Mouse (Mus musculus) lung, postnatal 0 days (tissue): Measurements from ENCODE around the gene Slc22a17. TPM values are rescaled to one million over a fixed set of nuclear protein-coding genes. Genes with fewer than 3 reads are reported as not detected.

Source experiments
- ATAC-seq: fragments of 200-750 bp; cut with Nextera tagmentation; 2 replicates; pipeline ENCODE4 v1.8.0; 2017; ENCODE audit warnings: moderate library complexity
- DNase-seq: peaks from one replicate; pipeline ENCODE4 v3.0.0-alpha.2; 2016; ENCODE audit warnings: low spot score
- H3K27ac ChIP-seq: fragments of 300-500 bp; sonication (generic); 2 replicates; pipeline ENCODE4 v1.5.1; 2014; ENCODE audit warnings: antibody characterized with exemption, mild to moderate bottlenecking, low read length, mixed read lengths
- H3K27me3 ChIP-seq: fragments of 300-500 bp; sonication (generic); replicated peaks from 2 replicates; pipeline ENCODE4 v1.6.1; 2014; ENCODE audit warnings: low read length, mixed read lengths; ENCODE audit not compliant: insufficient read depth
- H3K36me3 ChIP-seq: fragments of 300-500 bp; sonication (generic); 2 replicates; pipeline ENCODE4 v1.6.1; 2014; ENCODE audit warnings: low read length, mixed read lengths; ENCODE audit not compliant: insufficient read depth
- H3K4me1 ChIP-seq: fragments of 300-500 bp; sonication (generic); 2 replicates; pipeline ENCODE4 v1.6.1; 2014; ENCODE audit warnings: antibody characterized with exemption, low read depth, low read length, mixed read lengths; ENCODE audit not compliant: insufficient read depth
- H3K4me2 ChIP-seq: fragments of 300-500 bp; sonication (generic); replicated peaks from 2 replicates; pipeline ENCODE4 v1.6.1; 2014; ENCODE audit warnings: low read depth, mild to moderate bottlenecking, low read length, moderate library complexity, mixed read lengths
- H3K4me3 ChIP-seq: fragments of 300-500 bp; sonication (generic); 2 replicates; pipeline ENCODE4 v1.5.1; 2014; ENCODE audit warnings: low read depth, low read length
- H3K9ac ChIP-seq: fragments of 300-500 bp; sonication (generic); replicated peaks from 2 replicates; pipeline ENCODE4 v1.6.1; 2014; ENCODE audit warnings: low read depth, mild to moderate bottlenecking
- H3K9me3 ChIP-seq: fragments of 300-500 bp; sonication (generic); 2 replicates; pipeline ENCODE4 v1.6.1; 2016; ENCODE audit warnings: low read length, mixed read lengths
- CTCF ChIP-seq: IDR thresholded peaks from 2 replicates; pipeline ENCODE4 v1.5.1; 2016; ENCODE audit warnings: antibody characterized with exemption, mild to moderate bottlenecking
- EP300 ChIP-seq: IDR thresholded peaks from 2 replicates; pipeline ENCODE4 v1.6.1; 2016; ENCODE audit warnings: antibody characterized with exemption, mild to moderate bottlenecking, control low read depth
- WGBS: fragments of 180-500 bp; shearing (Covaris S2); extraction: QIAGEN DNeasy Blood & Tissue Kit; methylation state at CpG from one replicate; pipeline ENCODE4 v1.1.7; 2014; 5-methylcytosine and 5-hydroxymethylcytosine counted together
- polyA plus RNA-seq: library from polyadenylated mRNA; unstranded; fragments of >200 nt; fragmentation: Nextera tagmentation; extraction: Ambion mirVana; gene quantifications from 2 replicates; pipeline ENCODE4 v1.2.1, GENCODE M21; 2015

The Slc22a17 gene
- polyA plus RNA-seq, 1 experiment from 2014 or later, result 13.6 TPM

GRCm38 (mm10) chr14:54866936-54867335 is 46.0 kb downstream of the Slc22a17 start:
- peaks cover 3% of the 10 kb centered on the region; the same call in 1 of the 2 replicates for H3K4me1 ChIP-seq
- no peak overlapping the region for H3K4me3 ChIP-seq
- no peak overlapping the region for H3K27ac ChIP-seq
- no peak for TF ChIP-seq EP300
- TF ChIP-seq CTCF, result peak; percentile 57
- H3K9ac ChIP-seq, result no peak overlapping the region
- no peaks in the 10 kb centered on the region for H3K9me3 ChIP-seq
- no peak for ATAC-seq
- no peaks in the 10 kb centered on the region for H3K27me3 ChIP-seq
- no peaks in the 10 kb centered on the region for H3K36me3 ChIP-seq
- WGBS, result 56% methylated on average over 5 of the region's 5 CpGs
- no peak overlapping the region for H3K4me2 ChIP-seq
- DNase-seq, result no peak

GRCm38 (mm10) chr14:54866268-54866667 is 46.7 kb downstream of the Slc22a17 start:
- H3K4me3 ChIP-seq, result no peak overlapping the region
- no peak for TF ChIP-seq CTCF
- TF ChIP-seq EP300, result no peak
- no peaks in the 10 kb centered on the region for H3K27me3 ChIP-seq
- H3K4me2 ChIP-seq, result no peak overlapping the region
- ATAC-seq, result no peak
- no peak overlapping the region for H3K27ac ChIP-seq
- peaks cover 3% of the 10 kb centered on the region; the same call in 1 of the 2 replicates for H3K4me1 ChIP-seq
- no peaks in the 10 kb centered on the region for H3K9me3 ChIP-seq
- no peaks in the 10 kb centered on the region for H3K36me3 ChIP-seq
- DNase-seq, result no peak
- 51% methylated on average over 3 of the region's 3 CpGs for WGBS
- H3K9ac ChIP-seq, result no peak overlapping the region

DNA sequence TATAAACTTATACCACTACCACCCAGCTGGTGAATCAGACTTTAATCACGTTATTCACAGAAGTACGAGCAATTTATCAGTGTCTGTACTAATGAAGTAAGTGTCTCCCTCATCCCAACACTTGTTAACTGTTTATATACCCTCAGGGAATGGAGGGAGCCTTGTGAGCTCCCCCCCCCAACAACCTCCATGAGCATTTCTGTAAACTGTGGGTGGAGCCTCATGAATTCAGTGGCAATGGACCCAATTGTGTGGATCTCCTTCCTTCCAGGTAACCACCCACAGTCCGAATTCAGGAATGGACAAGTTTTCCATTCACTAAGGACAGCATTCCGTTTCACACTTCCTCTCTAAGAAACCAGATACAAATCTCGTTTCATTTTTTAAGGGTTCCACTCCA is 47.3 kb downstream of the Slc22a17 start:
- no peaks in the 10 kb centered on the region for H3K36me3 ChIP-seq
- 67% methylated on average over 5 of the region's 5 CpGs for WGBS
- no peak overlapping the region for H3K4me2 ChIP-seq
- no peaks in the 10 kb centered on the region for H3K9me3 ChIP-seq
- no peaks in the 10 kb centered on the region for H3K27me3 ChIP-seq
- no peak overlapping the region for H3K9ac ChIP-seq
- no peak for TF ChIP-seq EP300
- no peak for TF ChIP-seq CTCF
- H3K27ac ChIP-seq, result no peak overlapping the region
- DNase-seq, result no peak
- H3K4me1 ChIP-seq, result peaks cover 3% of the 10 kb centered on the region; the same call in 1 of the 2 replicates
- H3K4me3 ChIP-seq, result no peak overlapping the region
- no peak for ATAC-seq

DNA sequence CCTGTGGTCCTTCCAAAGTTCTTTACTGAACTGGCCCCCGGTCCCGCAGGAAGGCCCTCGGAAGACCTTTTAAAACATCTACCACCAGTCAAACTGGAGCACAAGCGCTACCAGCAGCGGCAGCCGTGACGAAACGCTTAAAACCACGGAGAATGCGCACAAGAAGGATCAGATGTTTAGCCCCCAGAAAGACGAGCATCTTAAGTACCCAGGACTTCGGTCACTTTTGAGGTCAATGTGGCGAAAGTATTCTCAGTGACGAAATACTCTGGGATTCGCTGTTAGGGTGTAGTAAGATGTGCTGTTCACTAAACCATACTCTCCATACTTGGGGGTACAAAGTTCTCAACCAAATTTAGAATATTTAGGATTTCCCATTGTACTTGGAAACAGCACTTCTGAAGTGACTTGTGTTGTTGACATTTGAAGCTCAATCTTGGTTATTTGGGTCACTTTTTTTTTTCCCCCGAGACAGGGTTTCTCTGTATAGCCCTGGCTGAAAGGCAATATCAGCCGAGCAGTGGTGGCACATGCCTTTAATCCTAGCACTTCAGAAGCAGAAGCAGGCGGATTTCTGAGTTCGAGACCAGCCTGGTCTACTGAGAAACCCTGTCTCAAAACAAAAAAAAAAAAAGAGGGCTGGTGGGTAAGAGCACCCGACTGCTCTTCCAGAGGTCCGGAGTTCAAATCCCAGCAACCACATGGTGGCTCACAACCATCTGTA is 48.5 kb downstream of the Slc22a17 start:
- no peak for TF ChIP-seq CTCF
- no peak for TF ChIP-seq EP300
- Histone ChIP-seq H3K27ac (peak overlapping the region; percentile 82), H3K36me3 (no peaks in the 10 kb centered on the region), H3K4me2 (peak overlapping the region; percentile 88), H3K4me1 (peaks cover 3% of the 10 kb centered on the region; the same call in 1 of the 2 replicates), H3K27me3 (no peaks in the 10 kb centered on the region), H3K9me3 (no peaks in the 10 kb centered on the region), H3K9ac (peak overlapping the region; percentile 66; the same call in 1 of the 2 replicates), H3K4me3 (peak overlapping the region; percentile 76)
- 14% methylated on average over 21 of the region's 21 CpGs for WGBS
- peak; percentile 49 for DNase-seq
- ATAC-seq, result peak; percentile 7; the same call in 1 of the 2 replicates

DNA sequence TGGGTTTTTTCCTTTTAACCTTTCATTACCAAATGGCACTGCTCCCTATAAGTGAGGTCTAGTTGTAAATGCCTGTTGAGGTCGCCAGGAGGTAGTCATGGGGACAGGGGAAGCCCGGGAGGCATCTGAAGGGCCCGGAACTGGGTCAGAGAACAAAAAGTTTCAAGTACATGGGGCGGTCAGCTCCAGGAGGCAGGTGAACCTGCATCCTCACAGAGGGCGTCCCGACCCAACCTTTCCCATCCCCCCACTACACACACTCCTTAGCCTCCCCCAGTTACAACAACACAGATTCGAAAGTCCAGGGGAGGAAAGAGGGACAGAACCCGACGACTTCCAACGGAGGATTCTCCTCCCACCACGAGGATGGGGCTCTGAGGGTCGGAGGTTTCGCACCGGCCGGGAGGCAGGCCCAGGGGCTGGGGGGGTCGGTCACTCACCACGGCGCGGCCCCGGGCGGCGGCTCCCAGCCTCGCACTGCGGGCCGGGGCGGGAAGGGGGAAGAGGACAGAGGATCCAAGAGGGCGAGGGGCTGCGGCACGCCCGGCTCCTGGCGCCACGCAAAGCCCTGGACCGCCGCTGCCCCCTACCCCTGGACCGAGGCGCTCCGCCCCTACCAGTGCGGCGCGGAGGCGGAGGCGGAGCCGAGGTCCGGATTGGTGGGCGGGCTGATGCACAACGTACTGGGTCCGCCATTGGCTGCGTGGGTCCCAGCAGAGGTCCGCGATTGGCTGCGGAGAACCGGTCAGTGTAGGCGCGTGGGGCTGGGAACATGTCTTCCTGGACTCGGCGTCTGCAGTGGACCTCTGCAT is 49.2 kb downstream of the Slc22a17 start:
- under 1% methylated on average over 33 of the region's 56 CpGs for WGBS
- Histone ChIP-seq H3K27ac (peak overlapping the region; percentile 82), H3K9me3 (no peaks in the 10 kb centered on the region), H3K27me3 (no peaks in the 10 kb centered on the region), H3K4me3 (peak overlapping the region; percentile 76), H3K9ac (peak overlapping the region; percentile 66), H3K4me1 (peaks cover 3% of the 10 kb centered on the region; the same call in 1 of the 2 replicates), H3K36me3 (no peaks in the 10 kb centered on the region), H3K4me2 (peak overlapping the region; percentile 88)
- DNase-seq (peak; percentile 97), ATAC-seq (peak; percentile 100)
- TF ChIP-seq EP300 (no peak), CTCF (peak; percentile 39)

DNA sequence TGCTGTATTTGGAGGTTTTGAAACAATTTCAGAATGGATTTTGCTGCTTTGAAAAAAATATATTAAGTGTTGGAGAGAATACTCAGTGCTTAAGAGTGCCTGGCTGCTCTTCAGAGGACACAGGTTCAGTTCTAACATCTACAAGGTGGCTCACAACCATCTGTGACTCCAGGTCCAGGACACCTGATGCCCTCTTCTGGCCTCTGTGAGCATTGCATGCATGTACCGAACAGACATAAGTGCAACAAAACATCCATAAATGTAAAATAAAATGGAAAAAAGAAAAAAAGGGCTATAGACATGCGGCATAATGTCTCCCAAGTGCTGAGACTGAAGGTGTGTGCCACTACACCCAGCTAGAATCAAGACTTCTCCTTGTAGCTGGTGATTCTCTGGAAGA is 52.4 kb downstream of the Slc22a17 start:
- H3K27me3 ChIP-seq, result no peaks in the 10 kb centered on the region
- ATAC-seq (no peak), DNase-seq (peak; percentile 48)
- H3K9ac ChIP-seq, result no peak overlapping the region
- WGBS, result 40% methylated on average over 2 of the region's 2 CpGs
- no peak overlapping the region for H3K27ac ChIP-seq
- H3K4me3 ChIP-seq, result no peak overlapping the region
- peaks cover 3% of the 10 kb centered on the region; the same call in 1 of the 2 replicates for H3K4me1 ChIP-seq
- no peaks in the 10 kb centered on the region for H3K9me3 ChIP-seq
- no peak overlapping the region for H3K4me2 ChIP-seq
- TF ChIP-seq EP300 (no peak), CTCF (peak; percentile 81)
- no peaks in the 10 kb centered on the region for H3K36me3 ChIP-seq
